Mouse (Mus musculus) MEL (cell line): ENCODE data around the gene Sgsm2. TPM values are rescaled to one million over a fixed set of nuclear protein-coding genes. Genes with fewer than 3 reads are reported as not detected.
A peak's percentile ranks its signal among the peaks of the same experiment; 100 is the strongest.

Source experiments
- DNase-seq: peaks from one replicate; pipeline ENCODE4 v3.0.0; 2011; ENCODE audit warnings: low read depth, low spot score
- H3K27ac ChIP-seq: 2 replicates; pipeline ENCODE4 v1.5.1; 2012; ENCODE audit warnings: low read depth, mild to moderate bottlenecking, control low read depth, low read length, moderate library complexity; ENCODE audit not compliant: control insufficient read depth
- H3K27me3 ChIP-seq, 2 experiments: fragments of 150-350 bp in 1 of 2; sonication (generic) in 1 of 2; 2 replicates each; pipeline ENCODE4 v1.6.1; 2012; ENCODE audit warnings: low read length in 2 of 2, mild to moderate bottlenecking in 2 of 2, improper control_type of control experiment in 1 of 2, moderate library complexity in 1 of 2; ENCODE audit not compliant: insufficient read depth in 2 of 2, control insufficient read depth in 1 of 2
- H3K36me3 ChIP-seq, 2 experiments: 2 replicates each; pipeline ENCODE4 v1.6.1; 2012 to 2014; ENCODE audit warnings: low read length in 2 of 2, improper control_type of control experiment in 1 of 2, inconsistent platforms in 1 of 2, mild to moderate bottlenecking in 1 of 2; ENCODE audit not compliant: insufficient read depth in 2 of 2, control insufficient read depth in 1 of 2
- H3K4me1 ChIP-seq, 2 experiments: fragments of 150-350 bp in 1 of 2; sonication (generic) in 1 of 2; 2 replicates each; pipeline ENCODE4 v1.6.1; 2012; ENCODE audit warnings: low read length in 2 of 2, improper control_type of control experiment in 1 of 2, mild to moderate bottlenecking in 1 of 2; ENCODE audit not compliant: insufficient read depth in 2 of 2, control insufficient read depth in 1 of 2
- H3K4me3 ChIP-seq, 2 experiments: fragments of 150-350 bp in 1 of 2; sonication (generic) in 1 of 2; 2 replicates each; pipeline ENCODE4 v1.5.1; 2012; ENCODE audit warnings: low read depth in 2 of 2, low read length in 2 of 2, mild to moderate bottlenecking in 2 of 2, moderate library complexity in 2 of 2, control low read depth in 1 of 2, improper control_type of control experiment in 1 of 2; ENCODE audit not compliant: control insufficient read depth in 1 of 2, insufficient read depth in 1 of 2
- H3K79me2 ChIP-seq: 2 replicates; pipeline ENCODE4 v1.6.1; 2012; ENCODE audit warnings: mild to moderate bottlenecking, low read length, moderate library complexity; ENCODE audit not compliant: control insufficient read depth, poor library complexity, insufficient read depth
- H3K9ac ChIP-seq: 2 replicates; pipeline ENCODE4 v1.6.1; 2012; ENCODE audit warnings: low read depth, mild to moderate bottlenecking, control low read depth, low read length, moderate library complexity; ENCODE audit not compliant: control insufficient read depth, poor library complexity, severe bottlenecking
- H3K9me3 ChIP-seq: fragments of 150-350 bp; sonication (generic); replicated peaks from 2 replicates; pipeline ENCODE4 v1.6.1; 2012; ENCODE audit warnings: mild to moderate bottlenecking, low read length, improper control_type of control experiment, moderate library complexity; ENCODE audit not compliant: insufficient read depth
- CHD1 ChIP-seq: IDR thresholded peaks from 2 replicates; pipeline ENCODE4 v1.6.1; 2012; ENCODE audit warnings: low read depth, mild to moderate bottlenecking, inconsistent platforms, low read length, improper control_type of control experiment
- CHD2 ChIP-seq: IDR thresholded peaks from 2 replicates; pipeline ENCODE4 v1.6.1; 2011; ENCODE audit warnings: low read length, improper control_type of control experiment
- CTCF ChIP-seq, 3 experiments: IDR thresholded peaks in 2 of 3; conservative IDR thresholded peaks in 1 of 3; 2 replicates each; pipeline ENCODE4 v1.5.1; 2011 to 2012; ENCODE audit warnings: low read length in 3 of 3, low read depth in 2 of 3, mild to moderate bottlenecking in 2 of 3, improper control_type of control experiment in 1 of 3, inconsistent platforms in 1 of 3, mixed read lengths in 1 of 3, moderate library complexity in 1 of 3; ENCODE audit not compliant: control insufficient read depth in 1 of 3, insufficient read depth in 1 of 3, poor library complexity in 1 of 3, severe bottlenecking in 1 of 3
- E2F4 ChIP-seq: IDR thresholded peaks from 2 replicates; pipeline ENCODE4 v1.6.1; 2011; ENCODE audit warnings: low read depth, low read length, improper control_type of control experiment, borderline replicate concordance
- ELF1 ChIP-seq: IDR thresholded peaks from 2 replicates; pipeline ENCODE4 v1.6.1; 2014; ENCODE audit warnings: low read depth, mild to moderate bottlenecking, inconsistent platforms, low read length, improper control_type of control experiment, moderate library complexity
- EP300 ChIP-seq, 2 experiments: IDR thresholded peaks; 2 replicates each; pipeline ENCODE4 v1.6.1; 2011; ENCODE audit warnings: improper control_type of control experiment in 2 of 2, low read length in 2 of 2, low read depth in 1 of 2, mild to moderate bottlenecking in 1 of 2
- ETS1 ChIP-seq: IDR thresholded peaks from 2 replicates; pipeline ENCODE4 v1.6.1; 2012; ENCODE audit warnings: low read depth, mild to moderate bottlenecking, inconsistent platforms, low read length, improper control_type of control experiment, moderate library complexity
- GABPA ChIP-seq: IDR thresholded peaks from 2 replicates; pipeline ENCODE4 v1.6.1; 2012; ENCODE audit warnings: low read depth, mild to moderate bottlenecking, inconsistent platforms, low read length, improper control_type of control experiment, moderate library complexity
- GATA1 ChIP-seq: IDR thresholded peaks from 2 replicates; pipeline ENCODE4 v1.6.1; 2011; ENCODE audit warnings: low read depth, low read length, improper control_type of control experiment
- HCFC1 ChIP-seq: IDR thresholded peaks from 2 replicates; pipeline ENCODE4 v1.6.1; 2012; ENCODE audit warnings: low read depth, mild to moderate bottlenecking, inconsistent platforms, low read length, improper control_type of control experiment, moderate library complexity
- JUND ChIP-seq: IDR thresholded peaks from 2 replicates; pipeline ENCODE4 v1.6.1; 2011; ENCODE audit warnings: low read depth, mild to moderate bottlenecking, improper control_type of control experiment, low read length
- KAT2A ChIP-seq: conservative IDR thresholded peaks from 2 replicates; pipeline ENCODE4 v1.6.1; 2012; ENCODE audit warnings: low read depth, low read length, improper control_type of control experiment, inconsistent platforms
- MAFK ChIP-seq: IDR thresholded peaks from 2 replicates; pipeline ENCODE4 v1.6.1; 2011; ENCODE audit warnings: low read depth, mild to moderate bottlenecking, low read length, improper control_type of control experiment, borderline replicate concordance
- MAX ChIP-seq: IDR thresholded peaks from 2 replicates; pipeline ENCODE4 v1.6.1; 2011; ENCODE audit warnings: low read length, improper control_type of control experiment
- MAZ ChIP-seq: IDR thresholded peaks from 2 replicates; pipeline ENCODE4 v1.6.1; 2012; ENCODE audit warnings: low read depth, mild to moderate bottlenecking, inconsistent platforms, low read length, improper control_type of control experiment
- MEF2A ChIP-seq: IDR thresholded peaks from 2 replicates; pipeline ENCODE4 v1.6.1; 2014; ENCODE audit warnings: low read depth, mild to moderate bottlenecking, inconsistent platforms, low read length, improper control_type of control experiment; ENCODE audit not compliant: poor library complexity, insufficient replicate concordance, severe bottlenecking; ENCODE audit errors: extremely low read depth
- MYB ChIP-seq: IDR thresholded peaks from 2 replicates; pipeline ENCODE4 v1.6.1; 2011; ENCODE audit warnings: mild to moderate bottlenecking, low read depth, low read length, improper control_type of control experiment
- MYC ChIP-seq: IDR thresholded peaks from 2 replicates; pipeline ENCODE4 v1.6.1; 2011; ENCODE audit warnings: low read depth, mild to moderate bottlenecking, low read length, improper control_type of control experiment, moderate library complexity
- NELFE ChIP-seq: IDR thresholded peaks from 2 replicates; pipeline ENCODE4 v1.6.1; 2011; ENCODE audit warnings: low read depth, low read length, improper control_type of control experiment
- NRF1 ChIP-seq: IDR thresholded peaks from 2 replicates; pipeline ENCODE4 v1.6.1; 2014; ENCODE audit warnings: low read depth, mild to moderate bottlenecking, inconsistent platforms, low read length, improper control_type of control experiment, moderate library complexity; ENCODE audit not compliant: poor library complexity, insufficient read depth, severe bottlenecking
- POLR2AphosphoS2 ChIP-seq: IDR thresholded peaks from 2 replicates; pipeline ENCODE4 v1.6.1; 2011; ENCODE audit warnings: low read length, improper control_type of control experiment
- POLR2AphosphoS5 ChIP-seq: IDR thresholded peaks from 2 replicates; pipeline ENCODE4 v1.6.1; 2012; ENCODE audit warnings: low read depth, borderline replicate concordance, mild to moderate bottlenecking, inconsistent platforms, low read length, moderate library complexity, mixed read lengths
- RCOR1 ChIP-seq: IDR thresholded peaks from 2 replicates; pipeline ENCODE4 v1.6.1; 2012; ENCODE audit warnings: low read depth, mild to moderate bottlenecking, inconsistent platforms, low read length, improper control_type of control experiment
- SIN3A ChIP-seq: IDR thresholded peaks from 2 replicates; pipeline ENCODE4 v1.6.1; 2012; ENCODE audit warnings: low read length, improper control_type of control experiment, inconsistent platforms
- SMC3 ChIP-seq: IDR thresholded peaks from 2 replicates; pipeline ENCODE4 v1.6.1; 2011; ENCODE audit warnings: low read depth, low read length, improper control_type of control experiment
- TAL1 ChIP-seq: IDR thresholded peaks from 2 replicates; pipeline ENCODE4 v1.6.1; 2012; ENCODE audit warnings: mild to moderate bottlenecking, inconsistent platforms, low read length, moderate library complexity, mixed read lengths
- TBP ChIP-seq: IDR thresholded peaks from 2 replicates; pipeline ENCODE4 v1.8.0; 2011; ENCODE audit warnings: low read depth, low read length, improper control_type of control experiment
- TCF12 ChIP-seq: IDR thresholded peaks from 2 replicates; pipeline ENCODE4 v1.6.1; 2014; ENCODE audit warnings: low read depth, mild to moderate bottlenecking, inconsistent platforms, low read length, improper control_type of control experiment, moderate library complexity
- UBTF ChIP-seq: IDR thresholded peaks from 2 replicates; pipeline ENCODE4 v1.6.1; 2012; ENCODE audit warnings: low read depth, mild to moderate bottlenecking, inconsistent platforms, low read length, improper control_type of control experiment, moderate library complexity, borderline replicate concordance; ENCODE audit not compliant: insufficient read depth
- USF2 ChIP-seq, 2 experiments: IDR thresholded peaks; 2 replicates each; pipeline ENCODE4 v1.6.1; 2011 to 2012; ENCODE audit warnings: improper control_type of control experiment in 2 of 2, low read length in 2 of 2, borderline replicate concordance in 1 of 2, inconsistent platforms in 1 of 2, low read depth in 1 of 2, mild to moderate bottlenecking in 1 of 2; ENCODE audit not compliant: insufficient read depth in 1 of 2
- ZC3H11A ChIP-seq: IDR thresholded peaks from 2 replicates; pipeline ENCODE4 v1.6.1; 2012; ENCODE audit warnings: low read depth, mild to moderate bottlenecking, inconsistent platforms, low read length, improper control_type of control experiment
- ZMIZ1 ChIP-seq: IDR thresholded peaks from 2 replicates; pipeline ENCODE4 v1.6.1; 2012; ENCODE audit warnings: low read depth, mild to moderate bottlenecking, inconsistent platforms, low read length, improper control_type of control experiment, moderate library complexity
- ZNF384 ChIP-seq: IDR thresholded peaks from 2 replicates; pipeline ENCODE4 v1.6.1; 2012; ENCODE audit warnings: low read depth, mild to moderate bottlenecking, inconsistent platforms, low read length, improper control_type of control experiment
- polyA plus RNA-seq, 2 experiments: library from polyadenylated mRNA; stranded (reverse) in 1 of 2; unstranded in 1 of 2; fragments of >175 nt in 1 of 2; fragments of >200 nt in 1 of 2; gene quantifications; 2 replicates each; pipeline versions ENCODE4 v1.2.1 to v1.2.4; 2012; ENCODE audit warnings: low replicate concordance in 2 of 2, low read depth in 1 of 2; ENCODE audit not compliant: insufficient read length in 2 of 2, insufficient read depth in 1 of 2, missing spikeins in 1 of 2
- total RNA-seq: library from RNA; depleted of rRNA; stranded (reverse); fragments of 300-350 nt; gene quantifications from 2 replicates; pipeline ENCODE4 v1.2.3, GENCODE M21; 2012

The Sgsm2 gene
- total and polyA plus RNA-seq, 3 experiments: 7.2 to 15.1 TPM; not detected in 1

GRCm38 (mm10) chr11:74898517-74898827 is 1.6 kb upstream of the Sgsm2 start (continued):
- no peak for TF ChIP-seq HCFC1

GRCm38 (mm10) chr11:74897678-74898516 is 1.0 kb upstream of the Sgsm2 start, which contains the start of gene Tsr1:
Gene Tsr1, plus strand, starts transcription at chr11:74898071.
- Histone ChIP-seq H3K9me3 (no peaks in the 10 kb centered on the region), H3K27me3 (no peaks in the 10 kb centered on the region), H3K4me1 (peaks cover 6 to 18% of the 10 kb centered on the region in 2 experiments), H3K36me3 (peaks cover 32 to 34% of the 10 kb centered on the region in 2 experiments), H3K79me2 (peaks cover 58% of the 10 kb centered on the region), H3K27ac (peak within 1 kb of the TSS; percentile 86), H3K9ac (peak within 1 kb of the TSS; percentile 86), H3K4me3 (peak within 1 kb of the TSS; percentile 80 to 86)
- DNase-seq: peak; percentile 99
- 0 out of 2 replicates have a peak, but pooled peaks have one; percentile 15 for TF ChIP-seq NRF1
- peak; percentile 69; the same call in 1 of the 2 replicates for TF ChIP-seq ZMIZ1
- TF ChIP-seq NELFE: peak; percentile 94
- TF ChIP-seq EP300 (IDR thresholded peaks at IDR 0.05; ENCODE audit: low read depth in 1 of 2, low read length in 2 of 2): no peak
- TF ChIP-seq SIN3A: peak; percentile 96
- no peak for TF ChIP-seq CTCF (IDR thresholded peaks at IDR 0.05 in 2 of 3, conservative IDR thresholded peaks at IDR 0.05 in 1 of 3; ENCODE audit: control insufficient read depth in 1 of 3, insufficient read depth in 1 of 3, low read depth in 2 of 3, low read length in 3 of 3, poor library complexity in 1 of 3, severe bottlenecking in 1 of 3)
- no peak for TF ChIP-seq GATA1
- peak; percentile 85 for TF ChIP-seq TCF12
- TF ChIP-seq SMC3: no peak
- peak; percentile 22; the same call in 1 of the 2 replicates for TF ChIP-seq CHD1
- peak; percentile 45; the same call in 1 of the 2 replicates for TF ChIP-seq E2F4
- TF ChIP-seq TAL1: no peak
- no peak for TF ChIP-seq GABPA
- TF ChIP-seq ZC3H11A: no peak
- peak; percentile 99 for TF ChIP-seq MAX
- TF ChIP-seq MAZ: no peak
- no peak for TF ChIP-seq UBTF
- TF ChIP-seq TBP: peak; percentile 91
- TF ChIP-seq CHD2: peak; percentile 90
- TF ChIP-seq USF2 (IDR thresholded peaks at IDR 0.05; ENCODE audit: borderline replicate concordance in 1 of 2, insufficient read depth in 1 of 2, low read depth in 1 of 2, low read length in 2 of 2): no peak
- TF ChIP-seq ETS1: peak; percentile 40; the same call in 1 of the 2 replicates
- no peak for TF ChIP-seq MAFK
- TF ChIP-seq KAT2A: peak; percentile 54; the same call in 1 of the 2 replicates
- peak; percentile 37; the same call in 1 of the 2 replicates for TF ChIP-seq POLR2AphosphoS5
- no peak for TF ChIP-seq MEF2A
- no peak for TF ChIP-seq RCOR1
- peak; percentile 99 for TF ChIP-seq MYC
- TF ChIP-seq ELF1: peak; percentile 96
- TF ChIP-seq POLR2AphosphoS2: peak; percentile 87
- TF ChIP-seq ZNF384: no peak
- no peak for TF ChIP-seq MYB
- TF ChIP-seq JUND: no peak
